Mouse (Mus musculus): ENCODE measurements around the gene Car10. TPM values are rescaled to one million over a fixed set of nuclear protein-coding genes. Genes with fewer than 3 reads are reported as not detected.

Car10 gene
- polyA plus RNA-seq, 1 experiment from 2014 or later, result 0.20 TPM

DNA sequence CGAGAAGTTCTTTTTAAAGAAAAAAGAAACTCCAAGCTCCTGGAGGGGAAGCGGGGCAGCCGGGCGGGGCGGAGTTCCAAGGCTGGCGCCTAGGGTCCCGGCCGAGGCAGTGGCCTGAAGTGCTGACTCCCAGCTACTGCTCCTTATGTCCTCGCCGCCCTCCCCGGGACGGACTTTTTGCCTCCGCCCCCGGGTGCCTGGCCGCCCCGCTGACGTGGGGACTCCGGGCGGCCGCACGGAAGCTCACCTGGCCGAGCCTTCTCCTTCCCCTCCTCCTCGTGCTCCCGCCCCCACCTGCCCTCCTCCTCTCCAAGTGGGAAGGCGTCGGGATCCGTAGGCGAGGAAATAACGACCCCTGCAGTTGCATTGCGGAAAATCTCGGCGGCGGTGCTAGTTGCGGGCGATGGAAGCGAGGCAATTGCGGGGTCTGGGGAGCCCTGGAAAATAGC is 1.1 kb downstream of the Car10 start:
- H3K27ac ChIP-seq (ENCODE audit: low read depth, low read length), result no peak overlapping the region
- no peak for TF ChIP-seq CTCF (IDR thresholded peaks at IDR 0.05; ENCODE audit: low read depth)
- 1% methylated on average over 37 of the region's 37 CpGs for WGBS
- peak overlapping the region; percentile 63 for H3K4me2 ChIP-seq (replicated peaks; ENCODE audit: low read depth)
- peaks cover 43% of the 10 kb centered on the region for H3K27me3 ChIP-seq (replicated peaks; ENCODE audit: control insufficient read depth, insufficient read depth, low read length)
- no peak for ATAC-seq
- no peaks in the 10 kb centered on the region for H3K36me3 ChIP-seq (ENCODE audit: control insufficient read depth, insufficient read depth)
- H3K9ac ChIP-seq (ENCODE audit: low read depth, low read length), result no peak overlapping the region
- H3K4me3 ChIP-seq (ENCODE audit: low read depth, low read length), result peak overlapping the region; percentile 30
- H3K9me3 ChIP-seq (ENCODE audit: control insufficient read depth), result no peaks in the 10 kb centered on the region
- no peaks in the 10 kb centered on the region for H3K4me1 ChIP-seq (replicated peaks; ENCODE audit: control insufficient read depth, insufficient read depth, low read length)

DNA sequence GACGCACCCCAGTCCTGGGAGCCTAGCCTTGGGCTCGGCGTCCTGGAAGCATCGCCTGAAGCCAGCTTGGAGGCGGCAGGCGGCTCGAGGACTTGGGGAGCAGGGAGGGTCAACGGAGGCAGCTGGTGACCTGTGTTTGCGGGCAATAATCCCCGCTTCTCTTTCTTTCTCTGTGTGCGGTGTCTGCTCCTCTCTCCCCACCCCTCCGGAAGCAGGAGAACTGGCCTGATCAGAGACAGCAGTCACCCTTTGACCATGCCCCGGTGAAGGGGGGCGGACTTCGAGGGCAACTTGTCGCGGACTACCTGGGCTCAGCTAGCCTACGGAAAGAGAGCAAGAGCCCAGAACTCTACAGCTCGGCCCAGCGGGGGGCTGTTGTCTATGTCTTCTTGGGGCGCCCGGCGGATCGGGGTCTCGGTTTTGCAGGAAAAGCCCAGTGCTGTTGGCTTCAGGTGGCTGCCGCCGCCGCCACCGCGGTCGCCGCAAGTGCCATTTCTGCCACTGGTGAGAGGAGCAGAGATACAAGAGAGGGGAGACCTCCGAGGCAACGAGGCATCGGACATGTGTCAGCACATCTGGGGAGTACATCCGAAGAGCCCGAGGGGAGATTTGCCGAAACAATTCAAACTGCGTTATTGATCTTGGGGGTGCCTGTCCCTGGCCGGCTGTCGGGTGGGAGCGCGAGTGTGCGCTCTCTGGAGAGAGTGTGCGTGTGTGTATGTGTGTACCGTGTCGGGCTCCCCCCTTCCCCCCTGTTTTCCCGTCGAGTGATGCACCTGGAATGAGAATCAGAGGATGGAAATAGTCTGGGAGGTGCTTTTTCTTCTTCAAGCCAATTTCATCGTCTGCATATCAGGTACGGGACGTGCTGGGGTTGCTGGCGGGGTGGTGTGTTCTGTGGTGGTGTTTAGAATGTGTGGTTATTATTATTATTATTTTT is 1.9 kb downstream of the Car10 start:
- Histone ChIP-seq H3K4me1 (replicated peaks; ENCODE audit: control insufficient read depth, insufficient read depth, low read length) (no peaks in the 10 kb centered on the region), H3K9me3 (ENCODE audit: control insufficient read depth) (no peaks in the 10 kb centered on the region), H3K9ac (ENCODE audit: low read depth, low read length) (no peak overlapping the region), H3K36me3 (ENCODE audit: control insufficient read depth, insufficient read depth) (no peaks in the 10 kb centered on the region), H3K27me3 (replicated peaks; ENCODE audit: control insufficient read depth, insufficient read depth, low read length) (peaks cover 43% of the 10 kb centered on the region), H3K27ac (ENCODE audit: low read depth, low read length) (no peak overlapping the region), H3K4me2 (replicated peaks; ENCODE audit: low read depth) (peak overlapping the region; percentile 63), H3K4me3 (ENCODE audit: low read depth, low read length) (peak overlapping the region; percentile 30)
- 3% methylated on average over 53 of the region's 53 CpGs for WGBS
- no peak for ATAC-seq
- TF ChIP-seq CTCF (IDR thresholded peaks at IDR 0.05; ENCODE audit: low read depth), result no peak

DNA sequence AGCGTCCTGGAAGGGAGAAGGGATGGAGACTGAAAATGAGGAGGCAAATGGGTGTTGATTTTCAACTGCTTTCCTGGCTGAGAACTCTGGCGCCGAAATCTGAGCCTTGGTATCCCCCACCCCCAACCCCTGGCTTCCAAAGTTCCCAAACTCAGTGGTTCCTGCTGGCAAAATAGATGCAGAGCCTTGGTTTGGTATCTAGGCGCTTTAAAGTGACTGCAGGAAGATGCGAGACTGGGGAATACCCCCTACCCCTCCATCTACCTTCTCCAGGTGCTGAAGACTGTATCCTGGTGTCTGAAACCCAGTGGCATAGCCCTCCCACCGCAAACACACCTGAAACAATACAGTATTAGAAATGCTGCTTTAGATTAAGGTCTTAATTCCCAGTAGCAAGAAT is 2.8 kb downstream of the Car10 start:
- Histone ChIP-seq H3K4me3 (ENCODE audit: low read depth, low read length) (no peak overlapping the region), H3K9ac (ENCODE audit: low read depth, low read length) (no peak overlapping the region), H3K4me2 (replicated peaks; ENCODE audit: low read depth) (no peak overlapping the region), H3K9me3 (ENCODE audit: control insufficient read depth) (no peaks in the 10 kb centered on the region), H3K4me1 (replicated peaks; ENCODE audit: control insufficient read depth, insufficient read depth, low read length) (no peaks in the 10 kb centered on the region), H3K36me3 (ENCODE audit: control insufficient read depth, insufficient read depth) (no peaks in the 10 kb centered on the region), H3K27me3 (replicated peaks; ENCODE audit: control insufficient read depth, insufficient read depth, low read length) (peaks cover 43% of the 10 kb centered on the region), H3K27ac (ENCODE audit: low read depth, low read length) (no peak overlapping the region)
- no peak for ATAC-seq
- WGBS, result 4% methylated on average over 6 of the region's 6 CpGs
- no peak for TF ChIP-seq CTCF (IDR thresholded peaks at IDR 0.05; ENCODE audit: low read depth)

DNA sequence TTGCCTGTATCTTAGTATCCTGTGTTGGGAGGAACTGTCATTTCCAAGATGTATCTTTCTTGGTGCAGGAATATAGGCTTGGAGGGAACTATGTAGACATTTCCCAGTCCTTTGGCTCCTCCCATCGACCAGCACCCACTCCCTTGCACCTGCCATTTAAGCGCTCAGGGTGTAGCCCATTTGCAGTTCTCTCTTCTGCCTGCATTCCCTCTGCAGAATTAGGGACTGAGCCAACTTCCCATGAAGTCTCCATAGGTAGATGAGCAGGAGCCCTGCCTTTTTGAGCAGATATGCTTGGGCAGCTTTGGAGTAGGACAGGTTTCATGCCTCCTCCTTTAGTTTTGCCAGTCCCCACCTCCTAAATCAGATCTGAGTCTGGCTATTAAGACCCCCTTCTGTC is 3.3 kb downstream of the Car10 start:
- no peak for ATAC-seq
- Histone ChIP-seq H3K4me2 (replicated peaks; ENCODE audit: low read depth) (no peak overlapping the region), H3K9ac (ENCODE audit: low read depth, low read length) (no peak overlapping the region), H3K27ac (ENCODE audit: low read depth, low read length) (no peak overlapping the region), H3K4me1 (replicated peaks; ENCODE audit: control insufficient read depth, insufficient read depth, low read length) (no peaks in the 10 kb centered on the region), H3K36me3 (ENCODE audit: control insufficient read depth, insufficient read depth) (no peaks in the 10 kb centered on the region), H3K4me3 (ENCODE audit: low read depth, low read length) (no peak overlapping the region), H3K27me3 (replicated peaks; ENCODE audit: control insufficient read depth, insufficient read depth, low read length) (peaks cover 43% of the 10 kb centered on the region), H3K9me3 (ENCODE audit: control insufficient read depth) (no peaks in the 10 kb centered on the region)
- WGBS, result 0% methylated on average over 2 of the region's 2 CpGs
- no peak for TF ChIP-seq CTCF (IDR thresholded peaks at IDR 0.05; ENCODE audit: low read depth)

DNA sequence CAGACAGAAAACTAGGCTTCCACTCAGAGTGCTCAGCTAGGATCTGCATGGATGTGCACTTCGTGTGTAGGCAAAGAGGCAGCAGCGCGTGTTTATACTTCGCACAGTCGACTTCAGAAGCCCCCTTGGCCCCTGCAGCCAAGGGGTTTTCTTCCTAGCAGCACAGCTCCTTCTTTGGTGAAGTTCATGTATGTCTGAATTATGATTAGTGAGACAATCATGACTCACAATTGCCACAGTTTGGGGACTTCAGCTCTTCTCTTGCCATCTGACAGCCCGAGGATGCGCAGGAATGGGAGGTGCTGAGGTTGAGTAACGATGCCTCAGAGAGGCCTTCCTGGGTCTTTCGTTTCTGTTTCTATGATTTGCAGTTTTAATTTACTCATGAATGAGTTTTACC is 4.5 kb downstream of the Car10 start:
- Histone ChIP-seq H3K36me3 (ENCODE audit: control insufficient read depth, insufficient read depth) (no peaks in the 10 kb centered on the region), H3K4me3 (ENCODE audit: low read depth, low read length) (no peak overlapping the region), H3K9me3 (ENCODE audit: control insufficient read depth) (no peaks in the 10 kb centered on the region), H3K9ac (ENCODE audit: low read depth, low read length) (no peak overlapping the region), H3K27ac (ENCODE audit: low read depth, low read length) (no peak overlapping the region), H3K27me3 (replicated peaks; ENCODE audit: control insufficient read depth, insufficient read depth, low read length) (peaks cover 41% of the 10 kb centered on the region), H3K4me2 (replicated peaks; ENCODE audit: low read depth) (no peak overlapping the region), H3K4me1 (replicated peaks; ENCODE audit: control insufficient read depth, insufficient read depth, low read length) (no peaks in the 10 kb centered on the region)
- TF ChIP-seq CTCF (IDR thresholded peaks at IDR 0.05; ENCODE audit: low read depth), result no peak
- no peak for ATAC-seq
- WGBS, result 74% methylated on average over 9 of the region's 9 CpGs

DNA sequence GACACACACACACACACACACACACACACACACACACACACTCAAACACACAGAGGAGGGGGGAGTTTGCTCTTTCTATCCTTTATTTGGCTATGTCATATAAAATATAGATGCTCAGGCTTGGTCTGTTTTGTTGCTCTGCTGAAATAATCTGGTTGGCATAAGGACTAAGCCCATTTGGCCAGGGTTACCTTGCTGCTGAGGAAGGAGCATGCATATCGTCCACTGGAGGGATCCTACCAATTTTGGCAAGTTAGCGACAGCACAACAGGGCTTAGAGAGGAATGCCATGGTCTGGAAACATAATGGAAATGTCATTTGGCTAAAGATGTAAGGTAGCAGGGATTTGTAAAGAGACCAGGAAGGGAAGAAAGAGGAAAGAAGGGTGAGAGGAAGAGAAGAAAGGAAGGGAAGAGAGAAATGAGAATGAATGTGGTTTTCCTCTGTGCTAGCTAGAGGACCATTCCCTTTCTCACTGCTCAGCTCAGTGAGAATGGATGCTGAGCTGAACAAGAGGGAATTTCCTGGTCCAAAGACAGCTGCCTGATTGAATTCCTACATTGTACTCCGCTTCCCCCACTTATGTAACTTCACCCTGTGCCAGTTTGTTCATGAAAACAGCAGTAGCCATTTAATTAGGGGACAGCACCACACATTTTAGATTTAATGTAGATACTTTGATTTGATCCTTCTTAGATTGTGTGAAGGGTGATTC is 5.4 kb downstream of the Car10 start:
- WGBS, result 57% methylated on average over 3 of the region's 3 CpGs
- Histone ChIP-seq H3K4me3 (ENCODE audit: low read depth, low read length) (no peak overlapping the region), H3K27me3 (replicated peaks; ENCODE audit: control insufficient read depth, insufficient read depth, low read length) (peaks cover 31% of the 10 kb centered on the region), H3K36me3 (ENCODE audit: control insufficient read depth, insufficient read depth) (no peaks in the 10 kb centered on the region), H3K4me2 (replicated peaks; ENCODE audit: low read depth) (no peak overlapping the region), H3K9ac (ENCODE audit: low read depth, low read length) (no peak overlapping the region), H3K9me3 (ENCODE audit: control insufficient read depth) (no peaks in the 10 kb centered on the region), H3K4me1 (replicated peaks; ENCODE audit: control insufficient read depth, insufficient read depth, low read length) (no peaks in the 10 kb centered on the region), H3K27ac (ENCODE audit: low read depth, low read length) (no peak overlapping the region)
- no peak for ATAC-seq
- TF ChIP-seq CTCF (IDR thresholded peaks at IDR 0.05; ENCODE audit: low read depth), result no peak

Measured in intestine, postnatal 0 days (tissue).